ENCODE assay signal across 20 mouse cellular contexts in the genomic region with DNA sequence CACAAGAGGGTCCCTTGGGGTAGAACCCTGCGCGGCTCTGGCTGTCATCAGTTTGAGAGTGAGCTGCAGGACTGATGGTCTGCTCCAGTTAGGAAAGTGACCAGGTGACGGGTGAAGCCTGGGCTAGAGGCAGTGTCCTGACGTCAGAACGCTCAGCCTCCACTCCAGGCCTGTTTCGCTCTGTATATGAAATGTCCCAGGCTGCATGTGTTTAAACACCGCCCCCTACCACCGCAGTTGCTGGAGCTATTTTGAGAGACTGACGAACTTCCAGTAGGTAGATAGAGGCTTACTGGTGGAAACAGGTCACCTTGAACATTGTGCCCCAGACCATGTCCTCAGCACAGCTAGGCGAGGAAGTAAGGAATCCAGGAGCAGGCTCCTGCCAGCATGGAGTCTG. TPM values are rescaled to one million over a fixed set of nuclear protein-coding genes. Genes with fewer than 3 reads are reported as not detected.
DNase-seq lines count a peak whose midpoint lies in the region; ATAC-seq lines count a peak whose summit lies in the region.
"Had no signal": no experiment of that assay in that cellular context is flagged by ENCODE, and none has a peak within 500 bp of the region (broad histone marks: within the 10 kb centered on the region; RNA-seq: fewer than 3 reads in every experiment).

No protein-coding gene starts in this region.

- H3K4me2 ChIP-seq in heart, embryonic 13.5 days, result peak overlapping the region; percentile 44
- no peak overlapping the region for H3K4me2 ChIP-seq in midbrain, embryonic 11.5 days
- H3K4me2 ChIP-seq in embryonic facial prominence, embryonic 12.5 days (replicated peaks), result no peak overlapping the region
- no peak overlapping the region for H3K4me2 ChIP-seq in hindbrain, embryonic 16.5 days (ENCODE audit: low read length)
- H3K4me2 ChIP-seq: forebrain, embryonic 15.5 days; liver, embryonic 15.5 days had no signal

- peak overlapping the region; percentile 88 for H3K27ac ChIP-seq in heart, embryonic 13.5 days (replicated peaks)
- no peak overlapping the region for H3K27ac ChIP-seq in midbrain, embryonic 11.5 days (ENCODE audit: low read depth, low read length)
- H3K27ac ChIP-seq in midbrain, embryonic 10.5 days (replicated peaks), result no peak overlapping the region
- no peak overlapping the region for H3K27ac ChIP-seq in embryonic facial prominence, embryonic 12.5 days
- H3K27ac ChIP-seq in hindbrain, embryonic 16.5 days (ENCODE audit: low read depth, low read length), result no peak overlapping the region
- H3K27ac ChIP-seq: forebrain, embryonic 15.5 days; liver, embryonic 15.5 days had no signal

- peaks cover 18% of the 10 kb centered on the region for H3K4me1 ChIP-seq in heart, embryonic 13.5 days
- H3K4me1 ChIP-seq in midbrain, embryonic 11.5 days (ENCODE audit: control insufficient read depth, insufficient read depth, low read length), result no peaks in the 10 kb centered on the region
- 0 out of 2 replicates have a peak, but pooled peaks cover 2% of the 10 kb centered on the region for H3K4me1 ChIP-seq in midbrain, embryonic 10.5 days
- no peaks in the 10 kb centered on the region for H3K4me1 ChIP-seq in embryonic facial prominence, embryonic 12.5 days
- no peaks in the 10 kb centered on the region for H3K4me1 ChIP-seq in hindbrain, embryonic 16.5 days (ENCODE audit: control insufficient read depth, insufficient read depth, low read depth, low read length)
- H3K4me1 ChIP-seq: forebrain, embryonic 15.5 days; liver, embryonic 15.5 days had no signal

- H3K36me3 ChIP-seq in heart, embryonic 13.5 days, result no peaks in the 10 kb centered on the region
- H3K36me3 ChIP-seq in midbrain, embryonic 11.5 days (ENCODE audit: control insufficient read depth, insufficient read depth, low read length), result no peaks in the 10 kb centered on the region
- H3K36me3 ChIP-seq in midbrain, embryonic 10.5 days, result no peaks in the 10 kb centered on the region
- no peaks in the 10 kb centered on the region for H3K36me3 ChIP-seq in embryonic facial prominence, embryonic 12.5 days
- no peaks in the 10 kb centered on the region for H3K36me3 ChIP-seq in hindbrain, embryonic 16.5 days (ENCODE audit: control insufficient read depth, insufficient read depth, low read length)
- H3K36me3 ChIP-seq: forebrain, embryonic 15.5 days; G1E; liver, embryonic 15.5 days had no signal

- no peak for DNase-seq in heart, adult 8-10 months (ENCODE audit: low spot score)
- DNase-seq in midbrain, embryonic 11.5 days (ENCODE audit: low spot score, missing footprints), result peak; percentile 73
- no peak for DNase-seq in midbrain, embryonic 10.5 days (ENCODE audit: low spot score)
- no peak for DNase-seq in urinary bladder, postnatal 36 days (ENCODE audit: low spot score in 2 of 2)
- DNase-seq: adrenal gland, postnatal 10 days; cerebellum, adult 8-10 months; kidney, adult 8-10 months; left cerebral cortex, postnatal 4 days; lung, postnatal 4 days; thymus, adult 18-20 months had no signal

- peak overlapping the region; percentile 34; the same call in 1 of the 2 replicates for H3K9ac ChIP-seq in heart, embryonic 13.5 days
- H3K9ac ChIP-seq in midbrain, embryonic 11.5 days (ENCODE audit: low read length), result no peak overlapping the region
- H3K9ac ChIP-seq in embryonic facial prominence, embryonic 12.5 days, result no peak overlapping the region
- no peak overlapping the region for H3K9ac ChIP-seq in hindbrain, embryonic 16.5 days (ENCODE audit: low read depth, low read length)
- H3K9ac ChIP-seq: forebrain, embryonic 15.5 days; liver, embryonic 15.5 days had no signal

- H3K27me3 ChIP-seq in heart, embryonic 13.5 days (replicated peaks), result no peaks in the 10 kb centered on the region
- no peaks in the 10 kb centered on the region for H3K27me3 ChIP-seq in midbrain, embryonic 11.5 days (ENCODE audit: control insufficient read depth, insufficient read depth, low read length)
- no peaks in the 10 kb centered on the region for H3K27me3 ChIP-seq in midbrain, embryonic 10.5 days (ENCODE audit: low read depth, poor library complexity, severe bottlenecking)
- H3K27me3 ChIP-seq in embryonic facial prominence, embryonic 12.5 days, result no peaks in the 10 kb centered on the region
- H3K27me3 ChIP-seq in hindbrain, embryonic 16.5 days (replicated peaks; ENCODE audit: control insufficient read depth, insufficient read depth, low read length), result no peaks in the 10 kb centered on the region
- H3K27me3 ChIP-seq: forebrain, embryonic 15.5 days; liver, embryonic 15.5 days had no signal

- WGBS in heart, embryonic 13.5 days, result 28% methylated on average over 10 of the region's 10 CpGs
- WGBS in midbrain, embryonic 11.5 days, result 82% methylated on average over 10 of the region's 10 CpGs
- 84% methylated on average over 10 of the region's 10 CpGs for WGBS in midbrain, embryonic 10.5 days
- 50% methylated on average over 10 of the region's 10 CpGs for WGBS in embryonic facial prominence, embryonic 12.5 days
- WGBS in hindbrain, embryonic 16.5 days, result 73% methylated on average over 10 of the region's 10 CpGs

- H3K4me3 ChIP-seq in heart, embryonic 13.5 days, result no peak overlapping the region
- no peak overlapping the region for H3K4me3 ChIP-seq in midbrain, embryonic 11.5 days (ENCODE audit: low read depth, low read length)
- H3K4me3 ChIP-seq in midbrain, embryonic 10.5 days, result no peak overlapping the region
- H3K4me3 ChIP-seq in embryonic facial prominence, embryonic 12.5 days, result no peak overlapping the region
- H3K4me3 ChIP-seq in hindbrain, embryonic 16.5 days (ENCODE audit: low read length), result no peak overlapping the region
- H3K4me3 ChIP-seq: forebrain, embryonic 15.5 days; liver, embryonic 15.5 days had no signal

- ATAC-seq in heart, embryonic 13.5 days (ENCODE audit: extremely low read depth, insufficient number of reproducible peaks, low FRiP score, low TSS enrichment), result peak; percentile 68; the same call in 1 of the 2 replicates
- ATAC-seq in midbrain, embryonic 11.5 days (ENCODE audit: low FRiP score), result no peak
- ATAC-seq in embryonic facial prominence, embryonic 12.5 days (ENCODE audit: insufficient number of reproducible peaks, insufficient read depth, low FRiP score, low TSS enrichment), result peak; percentile 52; the same call in 1 of the 2 replicates
- 0 out of 2 replicates have a peak, but pooled peaks have one; percentile 30 for ATAC-seq in hindbrain, embryonic 16.5 days
- ATAC-seq: forebrain, embryonic 15.5 days had no signal

- no peaks in the 10 kb centered on the region for H3K9me3 ChIP-seq in heart, embryonic 13.5 days
- no peaks in the 10 kb centered on the region for H3K9me3 ChIP-seq in midbrain, embryonic 11.5 days (ENCODE audit: control insufficient read depth, low read length)
- H3K9me3 ChIP-seq in midbrain, embryonic 10.5 days (replicated peaks), result no peaks in the 10 kb centered on the region
- H3K9me3 ChIP-seq in embryonic facial prominence, embryonic 12.5 days, result no peaks in the 10 kb centered on the region
- H3K9me3 ChIP-seq in hindbrain, embryonic 16.5 days (ENCODE audit: control insufficient read depth, low read length), result no peaks in the 10 kb centered on the region
- H3K9me3 ChIP-seq: forebrain, embryonic 15.5 days had no signal

RNA-seq across cellular contexts. Expression of gene Plcz1, which starts 54.2 kb away (rescaled TPM):
- not detected in 2 replicates for polyA plus RNA-seq in heart, embryonic 13.5 days (2015; fragmentation: Nextera tagmentation; extraction: Ambion mirVana)
- not detected for total RNA-seq in heart, adult 8-10 months (2022)
- not detected in 2 replicates for polyA plus RNA-seq in midbrain, embryonic 11.5 days (2014; fragmentation: Nextera tagmentation; extraction: Ambion mirVana)
- not detected in 2 replicates for polyA plus RNA-seq in midbrain, embryonic 10.5 days (2016; fragmentation: Nextera tagmentation; extraction: Ambion mirVana)
- polyA plus RNA-seq in embryonic facial prominence, embryonic 12.5 days (2016; fragmentation: Nextera tagmentation; extraction: Ambion mirVana), result not detected in 2 replicates
- polyA plus RNA-seq in hindbrain, embryonic 16.5 days (2015; fragmentation: Nextera tagmentation; extraction: Ambion mirVana), result 0.27 and 0.49 TPM in 2 replicates
- total RNA-seq: adrenal gland, postnatal 10 days; G1E; gastrocnemius, adult 18-20 months; hematopoietic stem cell, adult 5-6 weeks; monocyte, adult 5-6 weeks; neutrophil, adult 5-6 weeks had no signal
- polyA plus RNA-seq: G1E; liver, embryonic 15.5 days had no signal

RNA-seq across cellular contexts. Expression of gene Capza3, which starts 54.4 kb away (rescaled TPM):
- not detected in 2 replicates for polyA plus RNA-seq in heart, embryonic 13.5 days (2015; fragmentation: Nextera tagmentation; extraction: Ambion mirVana)
- total RNA-seq in heart, adult 8-10 months (2022), result not detected
- polyA plus RNA-seq in midbrain, embryonic 11.5 days (2014; fragmentation: Nextera tagmentation; extraction: Ambion mirVana), result not detected in 2 replicates
- not detected in 2 replicates for polyA plus RNA-seq in midbrain, embryonic 10.5 days (2016; fragmentation: Nextera tagmentation; extraction: Ambion mirVana)
- polyA plus RNA-seq in embryonic facial prominence, embryonic 12.5 days (2016; fragmentation: Nextera tagmentation; extraction: Ambion mirVana), result not detected in 2 replicates
- polyA plus RNA-seq in hindbrain, embryonic 16.5 days (2015; fragmentation: Nextera tagmentation; extraction: Ambion mirVana), result not detected in 2 replicates
- total RNA-seq: adrenal gland, postnatal 10 days; G1E; gastrocnemius, adult 18-20 months; hematopoietic stem cell, adult 5-6 weeks; left cerebral cortex, postnatal 4 days; monocyte, adult 5-6 weeks; neutrophil, adult 5-6 weeks had no signal
- polyA plus RNA-seq: forebrain, embryonic 15.5 days; G1E; liver, embryonic 15.5 days had no signal
